Mouse (Mus musculus): Measurements from ENCODE around the gene Efl1.
"Not testable (repeated sequence)": the region's sequence is repeated elsewhere in the genome, so short reads cannot be mapped to it uniquely, and the experiment has no call there.

Efl1 gene

DNA sequence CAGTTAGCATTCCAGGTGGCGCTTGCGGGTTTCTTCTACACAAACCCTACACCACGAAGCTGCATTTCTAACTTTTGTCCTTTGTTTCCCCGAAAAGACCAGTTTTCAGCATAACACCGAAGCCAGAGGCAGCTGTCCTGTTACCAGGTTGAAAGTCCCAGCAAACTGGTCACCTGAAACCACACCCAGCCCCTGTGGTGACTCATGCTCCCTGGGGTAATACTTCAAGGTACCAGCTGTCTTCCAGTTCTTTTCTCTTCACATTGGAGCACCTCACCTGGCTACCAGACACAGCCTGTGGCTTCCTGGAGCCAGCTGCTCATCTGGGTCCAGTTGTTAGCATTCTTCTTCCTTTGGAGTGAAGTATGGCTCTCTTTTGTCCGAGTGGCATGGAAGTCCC is 118.2 kb downstream of the Efl1 start:
- no peak for DNase-seq

DNA sequence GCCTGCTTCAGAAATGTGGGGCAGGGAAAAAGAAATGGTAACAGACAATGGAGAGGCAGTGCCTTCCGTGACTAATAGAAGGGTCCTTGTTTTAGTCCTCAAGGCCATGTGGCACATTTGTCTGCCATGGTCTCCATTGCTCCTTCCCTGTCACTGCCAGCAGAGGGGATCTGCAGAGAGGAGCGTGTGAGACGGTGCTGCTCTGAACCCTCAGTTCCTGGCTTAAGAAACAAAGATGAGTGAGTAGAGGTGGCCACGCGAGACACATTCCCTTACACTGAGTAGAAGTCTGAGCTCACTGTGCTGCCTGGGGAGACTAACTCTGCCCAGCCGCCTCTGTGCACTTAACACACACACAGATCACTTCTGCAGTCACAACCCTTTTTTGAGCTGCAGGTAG is 121.8 kb downstream of the Efl1 start:
- DNase-seq, result no peak

DNA sequence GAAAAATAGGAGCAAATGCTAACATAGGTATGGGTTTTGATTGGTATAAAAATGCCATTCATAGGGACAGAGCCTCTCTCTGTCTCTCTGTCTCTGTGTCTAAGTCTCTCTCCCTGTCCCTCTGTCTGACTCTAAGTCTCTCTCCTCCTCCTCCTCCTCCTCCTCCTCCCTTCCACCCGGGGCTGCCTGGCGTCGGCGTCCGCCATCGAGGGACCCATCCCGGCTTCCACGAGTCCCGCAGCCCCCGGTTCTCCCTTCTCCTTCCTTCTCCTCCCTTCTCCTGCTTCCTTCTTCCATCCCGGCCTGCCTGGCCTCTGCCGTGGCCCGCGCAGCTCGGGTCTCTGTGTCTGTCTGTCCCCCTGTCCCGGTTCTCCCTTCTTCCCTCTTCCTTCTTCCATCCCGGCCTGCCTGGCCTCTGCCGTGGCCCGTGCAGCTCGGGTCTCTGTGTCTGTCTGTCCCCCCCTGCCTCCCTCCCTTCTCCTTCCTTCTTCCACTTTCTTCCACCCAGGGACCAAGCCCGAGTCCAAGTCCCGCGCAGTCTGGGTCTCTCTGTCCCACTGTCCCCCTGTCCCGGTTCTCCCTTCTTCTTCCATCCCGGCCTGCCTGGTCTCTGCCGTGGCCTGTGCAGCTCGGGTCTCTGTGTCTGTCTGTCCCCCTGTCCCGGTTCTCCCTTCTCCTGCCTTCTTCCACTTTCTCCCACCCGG is 122.7 kb downstream of the Efl1 start:
- not testable (repeated sequence) for DNase-seq

DNA sequence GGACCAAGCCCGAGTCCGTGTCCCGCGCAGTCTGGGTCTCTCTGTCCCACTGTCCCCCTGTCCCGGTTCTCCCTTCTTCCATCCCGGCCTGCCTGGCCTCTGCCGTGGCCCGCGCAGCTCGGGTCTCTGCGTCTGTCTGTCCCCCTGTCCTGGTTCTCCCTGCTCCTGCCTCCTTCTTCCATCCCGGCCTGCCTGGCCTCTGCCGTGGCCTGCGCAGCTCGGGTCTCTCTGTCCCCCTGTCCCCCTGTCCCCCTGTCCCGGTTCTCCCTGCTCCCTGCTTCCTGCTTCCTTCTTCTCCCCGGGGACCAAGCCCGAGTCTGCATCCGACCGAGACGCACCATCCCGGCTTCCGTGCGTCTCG is 123.2 kb downstream of the Efl1 start:
- not testable (repeated sequence) for DNase-seq

DNA sequence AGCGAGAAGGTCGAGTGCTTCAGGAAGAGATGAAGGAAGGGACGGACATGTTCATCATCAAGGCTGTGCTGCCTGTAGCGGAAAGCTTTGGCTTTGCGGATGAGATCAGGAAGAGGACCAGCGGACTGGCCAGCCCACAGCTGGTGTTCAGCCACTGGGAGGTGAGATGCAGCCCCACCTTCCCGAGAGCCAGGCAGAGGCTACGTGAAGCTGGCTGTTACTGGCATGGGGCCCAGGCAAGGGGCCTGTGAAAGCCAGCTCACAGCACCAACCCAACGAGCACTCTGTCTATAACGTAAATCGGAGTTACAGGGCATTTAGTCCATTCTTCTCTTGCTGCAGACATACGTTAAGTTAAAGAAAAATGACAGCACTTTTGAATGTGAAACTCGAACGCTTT is 124.1 kb downstream of the Efl1 start:
- DNase-seq, result no peak

DNA sequence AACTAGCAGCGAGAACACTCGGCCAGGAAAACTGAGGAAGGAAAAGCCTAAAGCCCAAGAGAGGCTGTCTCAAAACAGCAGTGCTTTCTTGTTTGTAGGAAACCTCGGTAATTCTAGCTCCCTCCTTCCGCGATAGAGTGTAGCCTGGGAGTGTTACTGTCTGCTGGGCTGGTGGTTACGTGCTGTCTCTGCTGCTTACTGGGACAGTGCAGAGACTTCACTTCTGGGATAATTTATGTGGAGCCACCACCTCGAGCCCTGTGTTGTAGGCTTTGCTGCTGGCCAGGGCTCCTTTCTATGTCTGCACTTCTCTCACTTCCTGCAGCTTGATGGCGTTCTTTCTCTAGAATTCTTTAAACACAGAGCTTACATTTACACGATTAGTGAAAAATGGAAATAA is 124.7 kb downstream of the Efl1 start:
- no peak for DNase-seq

DNA sequence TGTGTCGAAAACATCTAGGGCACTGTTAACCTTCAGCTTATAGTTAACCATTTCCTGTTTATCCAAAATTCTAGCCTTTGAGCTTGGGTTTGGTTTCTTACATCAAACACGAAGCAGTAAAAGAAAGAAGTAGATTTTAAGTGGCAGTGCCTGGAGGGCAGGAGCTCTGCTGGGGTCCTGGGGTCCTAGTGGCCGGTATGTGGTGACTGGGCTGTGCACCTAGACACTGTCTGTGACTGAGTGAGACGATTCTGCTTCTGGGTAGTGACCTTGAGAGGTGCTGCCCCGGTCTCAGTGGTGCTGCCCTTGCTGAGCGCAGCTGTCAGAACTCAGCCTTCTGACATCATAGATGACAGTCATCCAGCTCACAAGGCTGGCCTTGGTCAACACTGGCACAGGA is 125.5 kb downstream of the Efl1 start:
- no peak for DNase-seq

DNA sequence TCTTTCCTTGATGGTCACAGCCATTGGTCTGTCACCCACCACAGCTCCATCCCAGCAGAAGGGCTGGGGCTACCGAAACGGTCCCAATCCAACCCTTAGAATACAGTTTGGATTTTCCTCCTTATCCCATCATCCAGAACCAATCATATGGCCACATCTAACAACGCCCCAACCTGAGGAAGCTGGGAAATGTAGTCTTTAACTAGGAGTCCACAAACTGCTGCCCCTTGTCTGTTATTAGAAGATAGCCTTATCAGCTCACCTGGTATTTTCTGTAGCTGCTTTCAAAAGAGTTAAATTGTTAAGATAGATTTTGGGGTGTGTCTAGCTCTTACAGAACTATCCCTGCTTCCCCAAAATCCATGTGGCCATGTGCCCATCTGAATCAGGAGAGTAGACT is 126.7 kb downstream of the Efl1 start:
- DNase-seq, result no peak

DNA sequence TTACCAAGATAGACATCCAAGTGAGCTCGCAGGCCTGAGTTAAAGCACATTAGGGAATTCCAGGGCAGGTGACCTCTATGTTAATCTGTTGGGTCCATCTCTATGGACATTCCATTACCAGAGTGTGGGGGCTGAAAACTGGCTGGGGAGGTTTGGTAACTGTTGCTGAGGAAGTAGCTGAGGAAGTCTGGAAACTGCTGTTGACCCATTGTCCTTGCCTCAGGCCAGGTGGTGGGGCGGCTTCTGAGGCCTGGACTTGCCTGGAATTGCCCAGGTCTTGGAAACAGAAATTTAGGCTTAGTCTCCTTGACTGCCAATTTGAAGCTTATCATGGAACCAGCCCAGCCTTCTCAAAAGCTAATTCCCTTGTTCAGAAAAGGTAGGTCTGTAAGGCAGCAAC is 134.7 kb downstream of the Efl1 start:
- no peak for DNase-seq

DNA sequence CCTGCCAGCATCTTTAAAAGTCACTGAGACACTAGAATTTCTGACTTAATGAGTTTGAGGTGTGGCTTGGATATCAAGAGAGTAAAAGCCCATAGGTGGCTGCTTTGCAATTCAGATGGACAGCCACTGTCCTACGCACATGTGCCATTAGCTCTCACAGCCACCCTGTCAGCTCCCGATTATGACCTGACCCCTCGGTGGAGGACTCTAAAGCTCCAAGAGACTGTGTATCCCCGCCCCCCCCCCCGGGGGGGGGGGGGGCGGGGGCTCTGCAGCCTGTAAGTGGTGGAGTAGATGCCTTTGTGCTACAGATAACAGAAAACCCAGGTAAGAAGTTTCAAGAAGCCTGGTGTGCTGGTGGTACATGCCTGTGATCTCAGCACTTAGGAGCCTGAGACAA is 135.3 kb downstream of the Efl1 start:
- no peak for DNase-seq

DNA sequence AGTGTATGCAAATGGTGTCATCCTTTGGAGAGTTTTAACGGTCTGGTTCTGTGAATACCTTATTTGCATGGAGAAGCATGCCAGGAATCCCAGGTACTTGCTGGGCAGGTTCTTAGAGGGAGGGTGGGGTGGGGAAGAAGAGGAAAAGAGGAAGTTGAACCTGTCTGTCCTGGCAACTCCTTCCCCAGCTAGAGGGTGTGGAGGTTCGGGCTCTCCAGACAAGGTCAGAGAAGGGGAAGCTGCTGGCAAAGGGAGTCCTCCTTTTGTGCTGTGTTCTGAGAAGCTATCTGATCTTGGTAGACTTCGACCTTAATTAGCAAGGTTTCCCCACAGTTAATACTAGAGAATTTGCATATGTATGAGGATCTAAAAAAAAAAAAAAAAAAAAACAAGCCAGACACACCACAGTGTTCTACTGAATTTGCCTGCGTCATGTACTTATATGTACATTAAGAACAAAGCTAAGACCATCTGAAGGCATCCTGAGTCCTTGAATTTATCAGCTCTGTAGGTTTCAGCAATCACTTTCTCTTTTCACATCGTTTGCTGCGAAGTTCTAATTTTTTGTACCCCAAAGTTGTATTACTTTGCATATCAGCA is 137.0 kb downstream of the Efl1 start:
- DNase-seq, result no peak

DNA sequence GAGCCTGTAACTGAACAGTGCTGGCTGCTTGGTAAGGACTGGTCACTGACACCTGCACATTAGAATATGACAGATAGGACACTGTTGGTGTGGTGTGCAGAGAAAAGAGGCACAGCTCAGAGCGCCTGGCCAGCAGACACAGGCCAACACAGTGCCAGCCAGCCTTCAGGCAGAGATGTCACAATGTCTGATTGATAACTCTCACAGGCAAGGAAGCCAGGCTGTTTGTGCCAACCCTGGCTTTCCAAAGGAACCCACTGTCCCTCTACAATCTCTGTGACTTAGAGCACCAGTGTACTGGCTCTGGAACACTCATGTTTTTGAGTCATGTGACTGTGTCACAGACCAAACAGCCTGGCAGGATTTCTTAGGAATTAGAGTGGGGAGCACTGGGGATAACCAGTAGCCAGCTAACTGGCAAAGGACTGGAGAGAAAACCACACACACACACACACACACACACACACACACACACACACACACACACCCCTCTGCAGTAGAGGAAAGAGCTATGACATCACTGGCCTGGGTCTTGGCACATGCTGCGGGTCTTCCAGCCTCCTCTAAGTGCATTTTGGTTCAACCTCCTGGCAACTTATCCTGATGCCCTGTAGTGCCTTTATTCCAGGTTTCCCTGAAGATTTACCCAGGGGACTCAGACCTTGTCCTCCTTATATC is 137.7 kb downstream of the Efl1 start:
- DNase-seq, result peak; percentile 12

DNA sequence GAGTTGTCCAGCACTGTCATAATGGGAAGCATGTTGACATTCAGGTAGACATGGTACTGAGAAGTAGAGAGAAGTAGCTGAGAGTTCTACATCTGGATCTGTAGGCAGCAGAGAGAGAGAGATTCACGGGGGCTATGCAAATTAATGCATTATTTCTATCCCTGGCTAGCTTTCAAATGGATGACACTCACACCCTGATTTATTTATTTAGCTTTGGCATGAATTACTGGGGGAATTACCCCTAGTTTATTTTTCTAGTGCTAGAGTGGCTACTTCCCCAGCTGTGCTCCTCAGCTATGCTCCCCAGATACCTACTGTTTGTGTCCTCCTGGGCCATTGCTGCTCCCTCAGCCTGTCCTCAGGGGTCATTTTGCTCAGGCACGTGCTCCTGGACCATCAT is 144.2 kb downstream of the Efl1 start:
- DNase-seq, result no peak

DNA sequence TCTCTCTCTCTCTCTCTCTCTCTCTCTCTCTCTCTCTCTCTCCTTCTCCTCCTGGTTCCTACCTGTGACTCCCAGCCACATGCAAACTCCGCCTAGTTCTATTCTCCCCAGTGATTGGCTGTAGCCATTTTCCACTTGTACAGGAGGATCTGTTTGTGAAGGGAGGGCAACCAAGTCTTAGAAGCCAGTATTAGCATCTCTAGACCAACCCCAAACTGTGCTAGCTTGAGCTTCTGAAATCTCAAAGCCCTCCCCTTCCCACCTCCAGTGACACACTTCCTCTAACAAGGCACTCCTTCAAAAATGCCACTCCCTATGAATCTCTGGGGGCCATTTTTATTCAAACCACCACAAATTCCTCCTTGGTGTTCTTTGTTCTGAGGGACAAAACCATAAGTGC is 144.7 kb downstream of the Efl1 start:
- DNase-seq, result no peak

DNA sequence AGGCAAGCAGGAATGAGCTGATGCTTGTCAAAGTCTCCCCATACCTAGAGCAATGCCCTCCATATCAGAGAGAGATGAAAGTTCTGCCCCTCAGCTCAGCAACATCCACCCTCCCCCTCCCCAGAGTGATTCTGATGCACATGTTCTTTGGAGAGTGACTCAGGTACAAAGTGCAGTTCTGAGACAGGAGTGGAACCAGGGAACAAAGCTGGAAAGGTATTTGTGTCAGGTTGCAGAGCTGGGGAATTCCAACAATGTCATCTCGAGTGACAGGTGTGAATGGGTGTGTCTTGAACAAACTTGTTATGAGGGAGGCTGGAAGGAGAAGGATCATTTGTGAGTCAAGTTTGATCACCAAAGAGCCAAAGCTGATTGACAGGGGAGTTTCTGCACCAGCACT is 146.1 kb downstream of the Efl1 start:
- no peak for DNase-seq

DNA sequence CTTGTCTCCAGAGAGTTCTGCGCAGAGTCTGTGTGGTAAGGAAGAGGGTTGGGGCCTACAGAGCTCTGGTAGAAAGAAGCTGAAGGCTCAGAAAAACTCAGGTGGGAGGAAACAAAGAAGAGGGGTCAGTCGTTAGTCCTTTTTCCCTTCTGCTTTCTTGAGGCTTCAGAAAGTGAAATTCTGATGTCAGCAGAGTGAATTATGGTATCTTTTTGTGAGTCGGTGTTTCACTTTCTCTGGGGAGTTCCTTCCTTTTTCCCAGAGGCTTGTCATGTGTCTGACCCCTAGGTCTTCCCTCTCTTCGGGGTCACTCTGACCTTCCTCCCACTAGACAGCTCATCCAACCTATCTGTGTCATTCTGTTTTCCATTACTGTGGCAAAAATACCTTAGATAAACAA is 153.8 kb downstream of the Efl1 start:
- DNase-seq, result no peak

DNA sequence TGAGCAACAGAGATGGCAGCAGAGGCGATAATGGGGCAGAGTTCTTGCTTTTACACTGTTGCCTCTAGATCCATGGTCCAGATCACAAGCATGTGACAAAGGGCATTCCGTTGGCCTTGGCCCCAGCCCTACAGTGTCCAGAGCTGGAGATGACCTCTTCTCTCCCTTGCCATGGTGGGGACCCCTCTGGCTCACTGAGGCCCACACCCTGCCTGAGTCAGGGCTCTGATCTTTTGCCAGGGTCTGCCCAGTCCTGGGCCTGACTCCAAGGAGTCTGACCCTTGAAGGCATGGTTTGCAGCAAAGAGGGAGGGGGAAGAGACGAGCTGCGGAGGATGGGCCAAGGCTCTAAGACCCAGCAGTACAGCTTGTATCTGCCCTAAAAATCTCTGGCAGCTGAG is 159.8 kb downstream of the Efl1 start:
- no peak for DNase-seq

DNA sequence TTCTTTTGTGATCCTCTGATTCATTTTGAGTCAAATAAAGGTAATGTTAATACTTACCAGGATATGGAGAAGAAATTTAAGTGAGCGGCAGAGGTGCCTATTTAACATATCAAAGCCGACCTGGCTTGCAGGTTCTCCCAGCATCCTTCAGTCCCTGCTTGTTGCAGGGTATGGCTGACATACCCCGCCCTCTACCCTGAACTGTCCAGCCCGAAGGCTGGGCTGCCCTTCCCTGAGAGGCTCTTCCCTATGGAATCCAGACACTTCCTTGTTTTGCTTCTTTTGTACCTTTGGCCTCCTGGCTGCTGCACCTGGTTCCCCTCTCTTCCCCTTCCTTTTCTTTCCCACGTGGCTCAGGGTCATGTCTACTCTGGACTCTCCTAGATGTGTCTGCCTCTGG is 160.7 kb downstream of the Efl1 start:
- no peak for DNase-seq

DNA sequence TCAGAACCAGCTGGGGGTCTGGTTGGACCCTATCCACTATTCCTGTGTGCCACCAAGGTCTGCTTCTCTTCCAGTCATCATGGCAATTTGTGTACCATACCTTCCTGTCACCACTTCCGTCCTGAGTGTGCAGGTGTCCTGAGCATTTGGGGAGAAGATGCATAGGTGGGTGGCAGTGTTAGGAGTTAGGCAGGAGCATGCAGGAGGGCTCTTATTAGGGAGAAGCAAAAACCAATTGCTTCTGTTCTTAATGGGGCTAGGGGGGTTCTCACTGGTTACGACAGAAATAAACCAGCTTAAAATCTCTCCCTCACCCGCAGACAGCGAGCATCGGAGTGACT is 162.4 kb downstream of the Efl1 start:
- DNase-seq, result no peak

DNA sequence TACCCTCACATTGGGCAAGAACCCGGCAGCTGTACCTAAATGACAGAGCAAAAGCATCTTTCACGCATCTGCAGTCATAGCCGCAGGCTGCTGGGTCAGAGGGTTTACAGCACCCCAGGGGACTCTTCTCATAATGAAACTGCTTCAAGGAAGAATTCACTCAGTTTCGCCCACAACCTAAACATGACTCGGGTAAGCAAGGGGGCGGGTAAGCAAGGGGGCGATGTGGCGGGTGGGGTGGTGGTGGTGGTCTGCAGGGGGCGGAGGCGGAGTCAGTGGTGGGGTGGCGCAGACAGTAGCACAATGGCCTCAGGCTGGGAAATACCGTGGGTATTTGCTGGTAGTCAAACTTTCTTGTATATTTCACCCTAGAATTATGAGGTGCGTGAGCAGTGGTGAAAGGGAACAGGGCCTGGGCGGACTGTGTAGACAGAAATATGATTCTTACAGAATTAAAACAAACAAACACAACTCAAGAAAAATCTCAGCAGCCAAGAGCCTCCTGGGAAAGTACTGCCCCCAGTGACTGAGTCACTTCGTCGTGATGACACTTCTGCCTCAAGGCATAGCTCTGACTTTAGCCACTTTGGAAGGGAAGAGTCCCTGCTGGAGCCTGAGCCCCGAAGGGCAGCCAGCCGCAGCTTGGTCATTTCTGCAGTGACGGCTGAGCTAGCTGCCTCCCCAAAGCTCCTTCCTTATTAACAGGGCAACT is 162.9 kb downstream of the Efl1 start:
- no peak for DNase-seq

DNA sequence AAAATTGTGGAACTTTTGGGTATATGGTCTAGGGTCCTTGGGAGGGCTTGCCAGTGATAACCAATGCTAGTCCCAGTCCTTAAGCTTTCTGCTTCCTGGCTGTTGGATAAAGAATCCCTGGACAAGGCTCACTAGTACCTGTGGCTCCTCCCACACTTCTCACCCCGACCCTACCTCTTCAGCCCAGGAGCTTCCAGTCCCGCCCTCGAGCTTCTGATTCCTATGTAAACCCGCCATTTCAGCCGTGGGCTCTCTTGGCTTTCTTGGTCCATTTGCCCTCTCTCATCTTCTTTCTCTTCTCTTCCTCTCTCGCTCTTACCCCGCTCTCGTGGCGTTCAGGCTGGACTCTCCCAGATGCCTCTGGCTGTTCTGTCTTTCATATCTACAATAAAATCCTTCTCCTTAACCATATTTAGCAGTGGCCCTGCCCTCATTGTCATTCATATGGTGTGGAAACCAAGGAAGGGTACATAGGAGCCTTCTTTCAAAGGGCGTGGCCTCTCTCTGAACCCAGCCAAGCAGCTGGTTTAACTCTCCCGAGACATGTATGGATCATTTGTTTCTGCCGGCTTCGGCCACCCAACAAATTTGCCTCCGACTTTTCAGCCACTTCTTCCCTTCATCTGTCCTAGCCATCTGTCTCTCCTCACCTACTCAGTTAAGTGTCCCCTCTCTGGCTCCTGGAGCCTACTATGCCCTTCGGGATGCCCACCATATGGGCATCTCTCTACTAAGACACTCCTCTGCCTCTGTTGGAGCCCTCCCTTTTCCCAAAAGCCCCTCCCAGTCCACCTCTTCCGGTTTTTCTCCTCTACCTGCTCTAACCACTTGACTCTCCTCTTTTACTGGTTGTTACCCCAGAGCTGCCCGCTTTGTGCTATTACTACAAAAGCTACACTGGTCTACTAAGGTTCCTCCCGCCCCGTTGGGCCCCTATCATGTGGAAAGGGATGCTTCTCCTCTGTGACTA is 164.1 kb downstream of the Efl1 start:
- no peak for DNase-seq

DNA sequence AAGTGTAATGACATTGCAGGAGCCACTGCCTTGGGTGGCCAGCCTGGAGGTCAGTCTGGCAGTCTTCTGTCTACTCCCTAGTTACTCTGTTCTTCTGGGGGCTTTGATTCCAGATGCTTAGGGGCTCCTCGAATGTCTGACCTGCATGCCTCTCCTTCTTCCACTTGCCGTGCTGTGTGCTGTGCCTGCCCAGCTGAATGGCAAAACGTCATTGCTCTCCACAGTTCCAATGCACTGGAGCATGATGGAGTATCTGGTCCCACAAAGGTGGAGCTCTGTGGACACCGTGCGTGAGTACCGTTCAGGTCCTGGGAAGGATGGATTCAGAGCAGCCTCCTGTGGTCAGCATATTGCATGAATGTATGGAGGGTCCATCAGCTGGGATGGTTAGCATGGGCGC is 171.1 kb downstream of the Efl1 start:
- DNase-seq, result no peak

DNA sequence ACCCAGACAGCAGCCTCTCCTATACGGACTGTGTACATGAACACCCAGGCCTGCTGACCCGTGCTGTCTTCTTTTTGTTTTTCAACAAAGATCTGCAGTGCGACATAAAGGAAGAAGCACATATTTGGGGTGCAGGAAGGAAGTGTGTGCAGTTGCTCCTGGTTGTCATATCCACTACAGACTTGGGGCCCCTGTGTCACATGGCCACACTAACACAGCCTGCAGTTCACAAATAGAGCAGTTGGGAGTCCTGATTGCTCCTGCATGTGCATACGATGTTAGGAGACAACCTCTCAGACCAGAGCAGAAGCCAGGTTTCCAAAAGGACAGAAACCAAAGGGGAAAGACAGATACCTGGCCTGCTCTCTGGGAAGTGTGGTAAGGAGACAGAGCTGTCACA is 172.2 kb downstream of the Efl1 start:
- no peak for DNase-seq

Data from cerebellum, adult 11-12 months (tissue).